Mouse (Mus musculus) thymus, adult 2 months (tissue): ENCODE data around the gene Gm10840.

Experiments used
- CTCF ChIP-seq: fragments of 200-500 bp; IDR thresholded peaks from 2 replicates; pipeline ENCODE4 v1.5.1; 2012; ENCODE audit warnings: mild to moderate bottlenecking, control low read depth, low read length, moderate library complexity, borderline replicate concordance; ENCODE audit not compliant: control insufficient read depth, poor library complexity, insufficient read depth; ENCODE audit errors: extremely low read depth
- POLR2A ChIP-seq: fragments of 200-500 bp; IDR thresholded peaks from 2 replicates; pipeline ENCODE4 v1.6.1; 2012; ENCODE audit warnings: mild to moderate bottlenecking, low read length, control low read depth, moderate library complexity; ENCODE audit not compliant: control insufficient read depth, poor library complexity, insufficient read depth; ENCODE audit errors: extremely low read depth

GRCm38 (mm10) chr11:106202123-106202465, 41.4 kb downstream of the Gm10840 start, which contains the start of gene Strada:
- TF ChIP-seq CTCF (no peak), POLR2A (no peak)
